Mouse (Mus musculus) midbrain, embryonic 13.5 days (tissue): ENCODE results near the gene Adamts9. TPM values are rescaled to one million over a fixed set of nuclear protein-coding genes. Genes with fewer than 3 reads are reported as not detected.

ENCODE experiments used
- ATAC-seq: fragments of 200-750 bp; cut with Nextera tagmentation; 2 replicates; pipeline ENCODE4 v1.8.0; 2017; ENCODE audit warnings: mild to moderate bottlenecking, moderate TSS enrichment, moderate library complexity
- H3K27ac ChIP-seq: fragments of 300-500 bp; sonication (generic); 2 replicates; pipeline ENCODE4 v1.5.1; 2015; ENCODE audit warnings: inconsistent platforms, mild to moderate bottlenecking, moderate library complexity
- H3K27me3 ChIP-seq: fragments of 300-500 bp; sonication (generic); 2 replicates; pipeline ENCODE4 v1.6.1; 2015; ENCODE audit warnings: mild to moderate bottlenecking, inconsistent platforms
- H3K36me3 ChIP-seq: fragments of 300-500 bp; sonication (generic); 2 replicates; pipeline ENCODE4 v1.6.1; 2015; ENCODE audit warnings: mild to moderate bottlenecking, inconsistent platforms
- H3K4me1 ChIP-seq: fragments of 300-500 bp; sonication (generic); replicated peaks from 2 replicates; pipeline ENCODE4 v1.6.1; 2015; ENCODE audit warnings: inconsistent platforms
- H3K4me2 ChIP-seq: fragments of 300-500 bp; sonication (generic); replicated peaks from 2 replicates; pipeline ENCODE4 v1.6.1; 2015; ENCODE audit warnings: moderate library complexity, mild to moderate bottlenecking, inconsistent platforms
- H3K4me3 ChIP-seq: fragments of 300-500 bp; sonication (generic); replicated peaks from 2 replicates; pipeline ENCODE4 v1.5.1; 2015; ENCODE audit warnings: mild to moderate bottlenecking, inconsistent platforms
- H3K9ac ChIP-seq: fragments of 300-500 bp; sonication (generic); replicated peaks from 2 replicates; pipeline ENCODE4 v1.6.1; 2015; ENCODE audit warnings: mild to moderate bottlenecking, inconsistent platforms
- H3K9me3 ChIP-seq: fragments of 300-500 bp; sonication (generic); 2 replicates; pipeline ENCODE4 v1.6.1; 2016; ENCODE audit warnings: mild to moderate bottlenecking, inconsistent platforms
- WGBS: fragments of 180-500 bp; shearing (Covaris S2); methylation state at CpG from one replicate; pipeline ENCODE4 v1.1.7; 2015; 5-methylcytosine and 5-hydroxymethylcytosine counted together
- polyA plus RNA-seq: library from polyadenylated mRNA; unstranded; fragments of >200 nt; fragmentation: Nextera tagmentation; extraction: Ambion mirVana; gene quantifications from 2 replicates; pipeline ENCODE4 v1.2.1, GENCODE M21; 2015

Adamts9 gene
- polyA plus RNA-seq, 1 experiment from 2014 or later, result 1.1 TPM

DNA sequence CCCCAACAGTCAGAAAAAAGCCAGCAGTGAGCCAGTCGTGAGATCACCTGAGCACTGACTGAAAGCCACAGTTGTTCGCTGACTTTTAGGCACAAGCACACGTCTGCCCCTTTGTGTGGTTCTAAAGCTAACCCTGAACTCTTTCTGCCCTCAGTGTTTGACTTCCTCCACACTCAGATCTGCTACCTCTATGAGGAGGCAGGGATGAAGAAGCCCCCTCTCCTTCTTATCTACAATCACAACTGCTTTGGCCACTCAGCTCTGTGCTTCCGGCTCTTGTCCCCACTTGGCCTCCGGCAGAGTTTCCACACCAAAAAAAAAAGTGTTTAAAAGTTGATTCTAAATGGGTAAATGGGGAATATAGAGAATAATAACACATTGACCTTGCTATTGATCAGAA, 67.2 kb downstream of the Adamts9 start:
- WGBS, result 85% methylated on average over 5 of the region's 5 CpGs
- no peaks in the 10 kb centered on the region for H3K4me1 ChIP-seq
- H3K27ac ChIP-seq, result no peak overlapping the region
- no peaks in the 10 kb centered on the region for H3K9me3 ChIP-seq
- H3K9ac ChIP-seq, result no peak overlapping the region
- no peak for ATAC-seq
- no peak overlapping the region for H3K4me3 ChIP-seq
- no peak overlapping the region for H3K4me2 ChIP-seq
- no peaks in the 10 kb centered on the region for H3K36me3 ChIP-seq
- H3K27me3 ChIP-seq, result peaks cover 3% of the 10 kb centered on the region

DNA sequence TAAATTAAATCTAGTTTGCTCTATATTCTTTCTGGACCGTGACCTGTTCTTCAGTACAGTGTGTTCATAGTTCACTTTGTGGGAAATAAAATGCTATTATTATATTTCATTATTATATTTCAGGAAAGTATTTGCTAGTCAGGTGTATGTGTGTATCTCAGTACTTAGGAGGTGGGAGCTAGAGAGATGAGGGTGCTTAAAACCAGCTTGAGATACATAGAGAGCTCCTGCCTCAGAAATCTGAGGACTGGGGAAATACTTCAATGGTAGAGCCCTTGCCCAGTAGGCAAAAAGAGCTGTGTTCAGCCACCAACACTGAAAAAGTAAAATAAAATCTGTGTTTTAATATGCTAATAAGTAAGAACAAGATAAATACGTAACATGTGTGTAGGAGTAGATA, 68.0 kb downstream of the Adamts9 start:
- 93% methylated on average over 2 of the region's 2 CpGs for WGBS

DNA sequence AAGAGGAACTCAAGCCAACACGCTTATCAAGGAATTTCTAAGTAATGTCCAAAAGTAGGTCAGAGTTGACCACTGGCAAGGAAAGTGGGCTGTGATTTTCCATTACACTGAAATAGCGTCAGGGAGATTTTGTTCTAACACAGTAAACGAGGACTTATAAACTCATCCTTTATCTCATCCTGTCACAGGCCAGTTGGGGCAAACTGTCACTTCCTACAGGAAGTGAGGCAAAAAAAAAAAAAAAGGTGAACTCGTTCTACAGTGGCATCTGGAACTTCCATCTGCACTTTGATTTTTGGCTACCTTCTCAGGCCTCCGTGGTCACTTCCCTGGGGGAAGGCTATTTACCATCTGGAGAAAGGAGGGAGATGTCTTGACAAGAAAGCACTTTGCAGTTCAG, 68.4 kb downstream of the Adamts9 start:
- ATAC-seq, result no peak
- no peak overlapping the region for H3K4me2 ChIP-seq
- H3K4me1 ChIP-seq, result 0 out of 2 replicates have a peak, but pooled peaks cover under 1% of the 10 kb centered on the region
- no peaks in the 10 kb centered on the region for H3K27me3 ChIP-seq
- no peaks in the 10 kb centered on the region for H3K9me3 ChIP-seq
- no peak overlapping the region for H3K4me3 ChIP-seq
- no peaks in the 10 kb centered on the region for H3K36me3 ChIP-seq
- no peak overlapping the region for H3K27ac ChIP-seq
- WGBS, result 78% methylated on average over 5 of the region's 5 CpGs
- no peak overlapping the region for H3K9ac ChIP-seq

More for the DNA sequence above, 68.0 kb downstream of the Adamts9 start:
- Histone ChIP-seq H3K36me3 (no peaks in the 10 kb centered on the region), H3K27me3 (no peaks in the 10 kb centered on the region; the same call in 1 of the 2 replicates), H3K9me3 (no peaks in the 10 kb centered on the region), H3K27ac (no peak overlapping the region), H3K4me2 (no peak overlapping the region), H3K9ac (no peak overlapping the region), H3K4me1 (no peaks in the 10 kb centered on the region), H3K4me3 (no peak overlapping the region)
- no peak for ATAC-seq

DNA sequence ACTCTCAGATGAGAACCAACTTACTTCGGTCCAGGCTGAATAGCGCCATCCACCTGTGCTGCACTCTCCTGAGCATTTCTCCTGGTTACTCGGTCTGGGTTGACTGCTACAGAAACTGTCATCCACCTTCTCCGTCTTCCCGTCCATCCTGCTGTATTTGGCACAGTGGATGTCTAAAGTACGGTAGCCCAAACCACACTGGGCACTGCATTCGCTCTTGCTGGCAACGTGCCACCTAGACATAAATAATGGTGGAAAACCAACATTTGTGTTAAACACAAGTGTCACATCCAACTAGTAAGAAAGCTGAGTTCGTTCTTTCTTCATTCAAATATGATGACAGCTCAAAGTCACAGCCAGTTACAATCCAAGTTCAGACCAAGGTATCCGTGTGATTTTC, 70.5 kb downstream of the Adamts9 start:
- 92% methylated on average over 10 of the region's 10 CpGs for WGBS

DNA sequence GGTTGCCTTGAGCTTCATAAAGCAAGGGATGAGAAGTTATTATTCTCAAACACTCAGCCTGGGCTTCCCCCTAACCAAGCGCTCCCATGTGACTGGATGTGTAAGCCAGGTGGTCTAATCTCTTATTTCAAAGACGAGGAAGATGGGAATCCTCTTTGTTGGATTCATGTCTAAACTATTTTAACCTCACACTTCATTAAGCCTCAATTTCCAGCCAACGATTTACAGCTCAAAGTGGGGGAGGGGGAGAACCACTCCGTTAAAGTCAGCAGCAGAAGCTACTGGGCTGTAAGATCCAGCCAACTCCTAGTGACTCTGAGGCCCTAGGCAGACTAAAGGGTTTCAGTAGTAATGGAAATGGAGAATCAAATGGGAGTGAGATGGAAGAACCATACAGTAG, 71.5 kb downstream of the Adamts9 start:
- 59% methylated on average over 4 of the region's 4 CpGs for WGBS
- no peak for ATAC-seq
- no peak overlapping the region for H3K4me2 ChIP-seq
- no peaks in the 10 kb centered on the region for H3K36me3 ChIP-seq
- H3K4me1 ChIP-seq, result 0 out of 2 replicates have a peak, but pooled peaks cover 5% of the 10 kb centered on the region
- no peaks in the 10 kb centered on the region for H3K27me3 ChIP-seq
- H3K27ac ChIP-seq, result no peak overlapping the region
- H3K4me3 ChIP-seq, result no peak overlapping the region
- no peaks in the 10 kb centered on the region for H3K9me3 ChIP-seq
- H3K9ac ChIP-seq, result no peak overlapping the region

More for the DNA sequence above, 70.5 kb downstream of the Adamts9 start:
- no peaks in the 10 kb centered on the region for H3K9me3 ChIP-seq
- no peak overlapping the region for H3K27ac ChIP-seq
- H3K4me3 ChIP-seq, result no peak overlapping the region
- no peak for ATAC-seq
- H3K4me2 ChIP-seq, result no peak overlapping the region
- H3K4me1 ChIP-seq, result 0 out of 2 replicates have a peak, but pooled peaks cover 5% of the 10 kb centered on the region
- H3K27me3 ChIP-seq, result no peaks in the 10 kb centered on the region
- H3K36me3 ChIP-seq, result no peaks in the 10 kb centered on the region
- no peak overlapping the region for H3K9ac ChIP-seq

DNA sequence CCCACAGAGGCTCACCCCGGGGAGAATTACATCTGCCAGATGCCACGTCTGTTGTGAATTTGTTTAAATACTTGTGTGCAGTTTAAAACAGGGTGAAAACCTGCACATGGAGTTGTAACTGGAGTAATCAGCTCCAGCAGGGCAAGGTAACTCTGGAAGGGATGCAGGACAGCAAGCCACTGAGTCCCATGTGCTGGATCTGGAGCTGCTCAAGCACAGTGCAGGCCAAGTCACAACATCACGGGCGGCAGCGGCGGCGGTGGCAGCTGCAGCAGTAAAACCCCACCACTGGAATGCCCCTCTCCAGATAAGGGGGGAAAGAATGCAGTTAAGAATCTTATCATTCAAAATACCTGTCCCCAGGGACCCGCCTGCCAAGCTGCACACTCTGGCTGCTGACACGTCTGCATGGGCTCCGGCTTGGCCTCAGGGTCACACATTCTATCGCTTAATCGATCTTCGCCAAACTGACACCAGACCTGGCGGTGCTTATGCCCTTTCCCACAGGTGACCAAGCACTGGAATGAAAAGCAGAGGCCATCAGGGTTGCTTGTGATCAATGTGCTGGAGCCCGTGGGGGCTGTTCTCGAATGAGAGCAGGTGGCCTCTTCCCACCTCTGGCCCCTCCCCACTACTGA, 73.6 kb downstream of the Adamts9 start:
- Histone ChIP-seq H3K27ac (no peak overlapping the region), H3K36me3 (no peaks in the 10 kb centered on the region), H3K4me3 (no peak overlapping the region), H3K27me3 (no peaks in the 10 kb centered on the region), H3K4me2 (no peak overlapping the region), H3K4me1 (0 out of 2 replicates have a peak, but pooled peaks cover 5% of the 10 kb centered on the region), H3K9ac (no peak overlapping the region), H3K9me3 (no peaks in the 10 kb centered on the region)
- no peak for ATAC-seq
- 71% methylated on average over 16 of the region's 16 CpGs for WGBS

DNA sequence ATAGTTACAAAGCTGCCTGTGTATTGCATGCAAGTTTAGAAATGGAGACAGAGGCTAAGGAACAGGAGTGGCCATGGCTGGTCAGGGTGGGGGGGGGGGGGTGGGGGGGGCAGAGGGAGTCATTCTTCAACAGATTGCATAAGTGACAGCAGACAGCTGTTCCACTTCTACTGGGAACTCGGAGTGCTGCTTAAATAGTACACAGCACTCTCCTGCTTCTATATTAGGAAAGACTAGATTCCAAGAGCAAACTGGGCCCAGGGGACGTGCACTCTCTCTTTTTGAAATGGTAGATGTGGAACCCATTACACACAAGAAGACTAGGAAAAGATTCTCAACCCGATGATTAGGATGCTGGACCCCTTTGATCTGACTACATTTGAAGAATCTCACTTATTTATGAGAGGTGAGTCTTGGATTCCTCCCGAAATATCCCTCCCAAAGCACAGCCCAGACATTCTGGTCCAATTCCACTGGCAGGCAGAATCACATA, 74.2 kb downstream of the Adamts9 start, which contains the start of gene Gm15737:
Gm15737 (plus strand) TSS at position 269 of the 493 bp plus-strand sequence.
- Histone ChIP-seq H3K27ac (no peak within 1 kb of the TSS), H3K4me1 (0 out of 2 replicates have a peak, but pooled peaks cover 5% of the 10 kb centered on the region), H3K4me2 (no peak within 1 kb of the TSS), H3K4me3 (no peak within 1 kb of the TSS), H3K27me3 (no peaks in the 10 kb centered on the region), H3K9ac (no peak within 1 kb of the TSS), H3K9me3 (no peaks in the 10 kb centered on the region), H3K36me3 (no peaks in the 10 kb centered on the region)
- ATAC-seq, result no peak
- WGBS, result 67% methylated on average over 4 of the region's 4 CpGs

DNA sequence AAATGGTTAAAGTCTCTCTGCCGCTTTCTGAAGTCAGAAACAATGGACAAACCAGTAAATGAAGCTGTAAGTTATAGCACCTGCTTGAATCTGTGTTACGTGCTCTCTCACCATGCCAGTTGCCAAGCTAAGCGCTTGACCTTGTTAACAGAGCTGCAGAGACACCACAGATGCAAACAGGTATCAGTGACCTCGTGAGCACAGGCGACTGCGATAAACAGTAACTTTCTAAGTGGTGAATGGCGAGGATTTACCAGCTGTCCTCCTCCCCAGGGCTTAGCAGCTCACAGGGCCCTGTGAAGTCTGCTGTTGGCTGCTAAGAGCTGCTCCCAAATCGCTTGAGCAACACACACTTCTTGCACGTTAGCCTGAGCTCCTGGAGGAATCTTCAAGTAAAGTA, 80.7 kb downstream of the Adamts9 start:
- Histone ChIP-seq H3K4me1 (no peaks in the 10 kb centered on the region), H3K4me3 (no peak overlapping the region), H3K9ac (no peak overlapping the region), H3K27ac (no peak overlapping the region), H3K36me3 (no peaks in the 10 kb centered on the region), H3K27me3 (0 out of 2 replicates have a peak, but pooled peaks cover under 1% of the 10 kb centered on the region), H3K4me2 (no peak overlapping the region), H3K9me3 (no peaks in the 10 kb centered on the region)
- no peak for ATAC-seq
- 79% methylated on average over 9 of the region's 9 CpGs for WGBS

DNA sequence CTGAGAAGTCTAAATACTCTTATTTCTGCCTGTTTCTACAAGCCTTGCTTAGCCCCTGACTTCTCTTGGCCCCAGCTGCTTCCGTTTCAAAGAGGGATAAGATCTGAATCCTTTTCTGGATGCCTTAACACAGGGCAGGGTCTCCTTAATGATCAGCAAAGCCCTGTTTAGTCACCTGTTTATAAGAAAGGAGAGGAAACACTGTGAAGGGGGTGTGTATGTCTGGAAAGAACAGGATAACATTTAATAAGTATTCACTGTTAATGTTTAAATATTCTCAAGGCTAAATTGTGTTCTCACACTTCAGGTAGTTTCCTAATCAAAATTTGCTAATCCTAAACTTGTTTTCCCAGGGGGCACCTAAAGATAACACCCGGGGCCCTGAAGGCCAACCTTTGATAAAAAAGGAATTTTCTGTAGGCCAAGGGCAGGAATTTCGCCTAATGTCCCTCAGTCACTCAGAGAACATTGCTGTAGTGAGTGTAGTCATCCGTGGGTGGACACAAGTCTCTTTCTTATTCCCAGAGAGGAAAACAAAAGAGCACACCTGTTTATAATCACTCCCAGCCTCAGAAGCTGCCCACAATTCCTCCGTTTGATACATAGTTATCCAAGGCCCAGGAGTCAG, 82.9 kb downstream of the Adamts9 start:
- Histone ChIP-seq H3K4me2 (no peak overlapping the region), H3K36me3 (no peaks in the 10 kb centered on the region), H3K27ac (no peak overlapping the region), H3K27me3 (0 out of 2 replicates have a peak, but pooled peaks cover 4% of the 10 kb centered on the region), H3K4me1 (no peaks in the 10 kb centered on the region), H3K9ac (no peak overlapping the region), H3K4me3 (no peak overlapping the region), H3K9me3 (no peaks in the 10 kb centered on the region)
- no peak for ATAC-seq
- WGBS, result 76% methylated on average over 5 of the region's 5 CpGs

DNA sequence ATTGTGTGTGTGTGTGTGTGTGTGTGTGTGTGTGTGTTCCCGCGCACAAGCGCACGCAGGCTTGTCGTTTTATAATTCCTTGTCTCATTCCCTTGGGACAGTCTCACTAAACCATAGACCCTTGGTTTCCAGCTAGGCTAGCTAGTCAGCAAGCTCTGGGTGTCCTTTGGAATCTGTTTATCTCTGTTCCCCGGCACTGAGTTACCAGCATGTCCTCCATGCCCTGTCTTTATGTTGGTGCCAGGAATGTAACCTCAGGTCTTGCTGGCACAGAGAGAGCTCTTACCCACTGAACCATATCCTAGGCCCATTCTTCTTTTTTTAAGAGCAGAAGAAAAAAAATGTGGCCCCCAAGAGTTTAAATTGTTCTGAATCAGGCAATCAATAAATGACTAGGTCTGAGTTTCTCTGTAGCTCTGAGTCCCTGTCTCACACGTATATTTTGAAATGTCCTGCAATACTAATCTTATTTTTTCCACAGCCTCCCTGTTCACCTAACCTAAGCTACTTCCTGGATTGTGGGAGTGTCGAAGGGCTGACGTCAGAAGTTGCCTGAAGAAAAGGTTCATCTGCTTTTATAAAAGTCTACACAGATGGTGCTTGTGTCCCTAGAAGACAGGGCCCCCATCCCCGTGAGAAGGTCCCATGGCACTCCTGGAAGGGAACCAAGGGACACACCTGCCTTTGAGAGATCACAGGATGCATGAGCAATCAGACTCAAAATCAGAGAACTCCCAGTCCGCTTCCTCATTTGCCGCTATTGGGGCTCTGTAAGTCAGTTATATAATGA, 84.4 kb downstream of the Adamts9 start:
- H3K4me1 ChIP-seq, result no peaks in the 10 kb centered on the region
- no peak for ATAC-seq

DNA sequence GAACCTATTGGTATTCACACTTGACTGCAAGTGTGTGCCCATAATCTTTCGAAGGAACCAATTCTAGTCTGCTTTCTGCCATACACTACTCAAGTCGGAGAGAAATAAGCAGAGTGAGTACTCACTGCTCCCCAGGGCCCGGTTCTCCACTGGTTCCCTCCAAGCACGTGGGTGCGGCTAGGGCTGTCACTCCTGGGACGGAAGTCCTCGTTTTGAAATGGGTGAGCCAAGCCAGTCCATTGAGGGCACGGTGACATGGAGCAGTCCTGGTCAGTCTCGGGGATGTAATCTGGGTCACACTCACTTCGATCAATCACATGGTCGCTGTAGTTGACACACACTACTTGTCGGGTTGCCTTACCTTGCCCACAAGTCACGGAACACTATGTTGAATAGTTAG, 85.5 kb downstream of the Adamts9 start:
- H3K9me3 ChIP-seq, result no peaks in the 10 kb centered on the region
- 91% methylated on average over 13 of the region's 13 CpGs for WGBS
- H3K36me3 ChIP-seq, result no peaks in the 10 kb centered on the region
- no peak overlapping the region for H3K4me3 ChIP-seq
- H3K27ac ChIP-seq, result no peak overlapping the region
- ATAC-seq, result no peak
- H3K27me3 ChIP-seq, result 0 out of 2 replicates have a peak, but pooled peaks cover 4% of the 10 kb centered on the region
- no peak overlapping the region for H3K9ac ChIP-seq
- H3K4me2 ChIP-seq, result no peak overlapping the region
- no peaks in the 10 kb centered on the region for H3K4me1 ChIP-seq

More for the DNA sequence above, 84.4 kb downstream of the Adamts9 start:
- H3K9me3 ChIP-seq, result no peaks in the 10 kb centered on the region
- no peak overlapping the region for H3K4me2 ChIP-seq
- WGBS, result 78% methylated on average over 12 of the region's 12 CpGs
- H3K9ac ChIP-seq, result no peak overlapping the region
- H3K4me3 ChIP-seq, result no peak overlapping the region
- H3K27me3 ChIP-seq, result 0 out of 2 replicates have a peak, but pooled peaks cover 4% of the 10 kb centered on the region
- no peak overlapping the region for H3K27ac ChIP-seq
- no peaks in the 10 kb centered on the region for H3K36me3 ChIP-seq

DNA sequence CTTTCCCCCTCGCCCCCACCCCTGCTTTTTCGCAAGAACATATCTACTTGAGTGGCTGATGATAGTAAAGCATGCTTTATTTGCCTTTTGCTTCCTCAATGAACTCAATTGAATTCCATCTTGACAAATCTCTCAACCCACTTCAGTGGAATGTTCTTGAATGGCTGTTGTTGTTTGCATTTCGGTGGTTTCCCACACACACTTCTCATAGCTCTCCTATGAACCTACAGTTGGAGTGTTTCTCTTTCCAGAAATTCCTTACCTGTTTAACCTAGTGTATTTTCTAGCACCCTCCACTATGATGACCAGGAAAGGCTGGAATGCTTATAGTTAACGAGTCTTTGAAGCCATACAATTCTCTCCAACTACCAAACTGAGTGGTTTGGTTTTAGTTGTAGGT, 88.4 kb downstream of the Adamts9 start:
- 0 out of 2 replicates have a peak, but pooled peaks cover 4% of the 10 kb centered on the region for H3K27me3 ChIP-seq
- H3K36me3 ChIP-seq, result no peaks in the 10 kb centered on the region
- H3K9ac ChIP-seq, result no peak overlapping the region
- no peak overlapping the region for H3K4me2 ChIP-seq
- no peak overlapping the region for H3K4me3 ChIP-seq
- H3K4me1 ChIP-seq, result peaks cover 8% of the 10 kb centered on the region
- 90% methylated on average over 4 of the region's 4 CpGs for WGBS
- no peak overlapping the region for H3K27ac ChIP-seq
- no peaks in the 10 kb centered on the region for H3K9me3 ChIP-seq
- ATAC-seq, result no peak
